Mouse (Mus musculus): ENCODE measurements around the gene Acvr2a. TPM values are rescaled to one million over a fixed set of nuclear protein-coding genes. Genes with fewer than 3 reads are reported as not detected.

Gene Acvr2a
- polyA plus RNA-seq, 1 experiment from 2014 or later, result 19.6 TPM

DNA sequence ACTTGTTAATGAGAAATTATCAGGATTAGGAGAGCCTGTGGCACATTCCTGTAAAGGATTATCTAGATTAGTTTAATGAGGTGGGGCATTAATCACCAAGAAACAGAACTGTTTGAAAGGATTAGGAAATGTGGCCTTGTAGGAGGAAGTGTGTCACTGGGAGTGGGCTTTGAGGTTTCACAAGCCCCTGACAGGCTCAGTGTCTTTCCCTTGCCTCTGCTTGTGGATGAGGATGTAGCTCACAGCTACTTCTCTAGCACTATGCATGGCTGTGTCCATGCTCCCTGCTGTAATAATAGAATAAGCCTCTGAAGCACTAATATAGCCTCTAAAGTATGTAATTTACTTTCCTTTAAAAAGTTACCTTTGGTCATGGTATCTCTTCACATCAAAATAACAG, 101.9 kb downstream of the Acvr2a start:
- DNase-seq (ENCODE audit: extremely low spot score, low spot score), result no peak
- no peaks in the 10 kb centered on the region for H3K4me1 ChIP-seq
- H3K36me3 ChIP-seq (replicated peaks), result peaks cover 90% of the 10 kb centered on the region
- H3K27me3 ChIP-seq (ENCODE audit: poor library complexity, severe bottlenecking), result no peaks in the 10 kb centered on the region
- no peak overlapping the region for H3K4me3 ChIP-seq
- H3K27ac ChIP-seq, result no peak overlapping the region
- no peaks in the 10 kb centered on the region for H3K9me3 ChIP-seq

GRCm38 (mm10) chr2:48935058-48935457, 121.1 kb downstream of the Acvr2a start:
- H3K27ac ChIP-seq, result no peak overlapping the region
- no peak for DNase-seq (ENCODE audit: extremely low spot score, low spot score)
- no peaks in the 10 kb centered on the region for H3K27me3 ChIP-seq (ENCODE audit: poor library complexity, severe bottlenecking)
- H3K9me3 ChIP-seq, result no peaks in the 10 kb centered on the region
- 90% methylated on average over 2 of the region's 2 CpGs for WGBS
- no peaks in the 10 kb centered on the region for H3K4me1 ChIP-seq
- peaks cover 83% of the 10 kb centered on the region for H3K36me3 ChIP-seq (replicated peaks)
- no peak overlapping the region for H3K4me3 ChIP-seq

DNA sequence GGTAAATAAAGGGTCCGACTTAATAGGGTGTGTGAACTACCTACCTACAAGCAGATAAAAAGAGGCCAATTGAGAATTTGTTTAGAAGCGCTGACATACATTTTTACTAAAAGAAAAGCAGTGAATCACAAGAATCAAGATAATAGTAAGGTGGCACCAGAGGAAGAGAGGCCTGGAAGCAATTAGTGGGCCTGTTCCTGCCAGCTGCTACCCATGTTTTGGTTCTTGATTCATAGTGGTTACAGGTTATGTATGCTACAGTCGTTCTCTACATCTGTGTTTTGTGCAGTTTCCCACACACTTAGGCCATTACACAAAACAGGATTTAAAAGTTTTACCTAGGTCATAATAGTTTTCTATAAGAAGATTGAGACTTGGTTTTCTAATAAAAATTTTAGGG, 133.9 kb downstream of the Acvr2a start:
- H3K36me3 ChIP-seq (replicated peaks), result 0 out of 2 replicates have a peak, but pooled peaks cover 3% of the 10 kb centered on the region
- H3K27me3 ChIP-seq (ENCODE audit: poor library complexity, severe bottlenecking), result no peaks in the 10 kb centered on the region
- H3K4me3 ChIP-seq, result peak overlapping the region; percentile 89
- H3K9me3 ChIP-seq, result no peaks in the 10 kb centered on the region
- H3K27ac ChIP-seq, result no peak overlapping the region
- H3K4me1 ChIP-seq, result peaks cover 17% of the 10 kb centered on the region
- no peak for DNase-seq (ENCODE audit: extremely low spot score, low spot score)
- WGBS, result 72% methylated on average over 3 of the region's 3 CpGs

GRCm38 (mm10) chr2:48948841-48949584, 135.1 kb downstream of the Acvr2a start, which contains the start of gene Mbd5:
Mbd5 (plus strand) TSS chr2:48949508.
- H3K4me1 ChIP-seq, result peaks cover 17% of the 10 kb centered on the region
- no peaks in the 10 kb centered on the region for H3K36me3 ChIP-seq (replicated peaks)
- peak within 1 kb of the TSS; percentile 89 for H3K4me3 ChIP-seq
- H3K9me3 ChIP-seq, result no peaks in the 10 kb centered on the region
- H3K27me3 ChIP-seq (ENCODE audit: poor library complexity, severe bottlenecking), result no peaks in the 10 kb centered on the region
- under 1% methylated on average over 46 of the region's 49 CpGs for WGBS
- peak within 1 kb of the TSS; percentile 95 for H3K27ac ChIP-seq
- DNase-seq (ENCODE audit: extremely low spot score, low spot score), result peak; percentile 99

- peak; percentile 63 for DNase-seq (ENCODE audit: extremely low spot score, low spot score)
- Histone ChIP-seq H3K4me3 (peak overlapping the region; percentile 89), H3K4me1 (peaks cover 17% of the 10 kb centered on the region), H3K36me3 (replicated peaks) (no peaks in the 10 kb centered on the region), H3K27me3 (ENCODE audit: poor library complexity, severe bottlenecking) (no peaks in the 10 kb centered on the region), H3K27ac (peak overlapping the region; percentile 95), H3K9me3 (no peaks in the 10 kb centered on the region)
- WGBS, result 0% methylated on average over 9 of the region's 9 CpGs
Measured at GRCm38 (mm10) chr2:48949743-48950251, 135.9 kb downstream of the Acvr2a start.

DNA sequence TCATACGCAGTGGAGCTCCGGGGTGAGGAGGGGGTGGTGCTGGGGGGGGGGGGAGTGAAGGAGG, 136.2 kb downstream of the Acvr2a start, which contains the start of gene Orc4:
Gene Orc4, minus strand, starts transcription at position 26 of the 64 bp plus-strand sequence.
- Histone ChIP-seq H3K4me1 (peaks cover 17% of the 10 kb centered on the region), H3K4me3 (peak within 1 kb of the TSS; percentile 89), H3K27ac (peak within 1 kb of the TSS; percentile 95), H3K9me3 (no peaks in the 10 kb centered on the region), H3K36me3 (replicated peaks) (no peaks in the 10 kb centered on the region), H3K27me3 (ENCODE audit: poor library complexity, severe bottlenecking) (no peaks in the 10 kb centered on the region)
- 0% methylated on average over 2 of the region's 2 CpGs for WGBS
- DNase-seq (ENCODE audit: extremely low spot score, low spot score), result no peak

DNA sequence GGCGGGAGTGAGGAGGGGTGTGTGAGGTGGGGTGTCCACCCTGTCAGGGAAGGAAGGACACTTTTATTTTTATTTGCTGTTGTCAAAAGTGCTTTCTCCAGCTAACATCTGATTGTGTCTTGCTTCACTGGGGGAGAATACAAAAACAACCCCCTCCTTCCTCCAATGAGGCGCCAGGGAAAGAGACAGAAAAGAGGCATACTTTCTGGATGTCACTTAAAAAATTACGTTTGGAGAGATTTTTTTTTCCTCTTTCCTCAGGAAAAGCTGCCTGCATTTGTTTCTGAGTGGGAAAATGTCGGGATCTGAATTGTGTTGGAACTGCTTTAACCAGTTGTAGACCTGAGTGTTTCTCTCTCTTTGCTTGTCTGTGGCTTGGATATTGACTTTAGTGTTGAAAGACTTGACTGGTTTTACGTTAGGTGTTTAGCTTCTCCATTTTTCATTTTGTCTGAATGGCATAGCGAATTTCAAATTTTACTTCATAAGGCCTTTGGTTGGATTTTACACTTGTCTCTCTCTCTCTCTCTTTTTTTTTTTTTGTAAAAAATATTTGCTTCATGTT, 136.5 kb downstream of the Acvr2a start:
- Histone ChIP-seq H3K4me3 (peak overlapping the region; percentile 89), H3K36me3 (replicated peaks) (no peaks in the 10 kb centered on the region), H3K27me3 (ENCODE audit: poor library complexity, severe bottlenecking) (no peaks in the 10 kb centered on the region), H3K27ac (peak overlapping the region; percentile 95), H3K9me3 (no peaks in the 10 kb centered on the region), H3K4me1 (peaks cover 17% of the 10 kb centered on the region)
- no peak for DNase-seq (ENCODE audit: extremely low spot score, low spot score)
- 16% methylated on average over 5 of the region's 6 CpGs for WGBS

Other genes with a start within 250 kb of the Acvr2a start
- gene Mbd5, start 135.4 kb downstream of the Acvr2a start, polyA plus RNA-seq (2016; fragmentation: Nextera tagmentation; extraction: Ambion mirVana), result 19.6 and 20.6 TPM in 2 replicates
- 118 and 127 TPM in 2 replicates for gene Orc4, start 136.2 kb downstream of the Acvr2a start, polyA plus RNA-seq (2016; fragmentation: Nextera tagmentation; extraction: Ambion mirVana)